Mouse (Mus musculus) brain, adult 10 weeks (tissue): ENCODE measurements around the gene Nptx2. TPM values are rescaled to one million over a fixed set of nuclear protein-coding genes. Genes with fewer than 3 reads are reported as not detected.

Experiments used
- polyA plus RNA-seq: library from polyadenylated mRNA; stranded (reverse); fragments of 350-450 nt; fragmentation: Illumina TruSeq; extraction: RNeasy Lipid Tissue Mini Kit (QIAGEN cat#74804); gene quantifications from one replicate; pipeline ENCODE4 v1.2.3, GENCODE M21; 2015; ENCODE audit warnings: low read depth, low replicate concordance

Gene Nptx2
- polyA plus RNA-seq: 38.1 TPM

DNA sequence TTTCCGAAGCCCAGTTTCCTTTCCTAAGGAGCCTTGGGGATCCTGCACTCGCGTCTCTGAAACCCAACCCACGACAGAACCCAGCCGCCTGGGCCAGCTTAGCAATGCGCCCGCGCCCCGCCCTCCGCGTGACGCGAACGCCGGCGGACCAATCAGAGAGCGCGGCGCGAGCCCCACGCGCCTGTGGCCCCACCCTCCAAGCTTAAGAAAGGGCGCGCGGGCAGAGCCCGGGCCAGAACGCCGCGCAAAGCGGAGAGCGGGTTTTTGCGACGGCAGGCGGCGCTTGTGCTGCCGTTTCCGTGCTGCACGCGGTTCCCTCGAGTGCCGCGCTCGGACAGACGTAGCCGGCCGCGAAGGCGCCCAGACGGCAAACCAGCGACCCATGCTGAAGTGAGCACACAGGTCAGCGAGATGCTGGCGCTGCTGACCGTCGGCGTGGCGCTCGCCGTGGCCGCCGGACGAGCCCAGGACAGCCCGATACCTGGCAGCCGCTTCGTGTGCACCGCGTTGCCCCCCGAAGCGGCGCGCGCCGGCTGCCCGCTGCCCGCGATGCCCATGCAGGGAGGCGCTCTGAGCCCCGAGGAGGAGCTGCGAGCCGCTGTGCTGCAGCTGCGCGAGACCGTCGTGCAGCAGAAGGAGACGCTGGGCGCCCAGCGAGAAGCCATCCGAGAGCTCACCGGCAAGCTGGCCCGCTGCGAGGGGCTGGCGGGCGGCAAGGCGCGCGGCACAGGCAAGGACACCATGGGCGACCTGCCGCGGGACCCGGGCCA is at the start of gene Nptx2:
Gene Nptx2 (plus strand): TSS at position 250 of the 770 bp plus-strand sequence.

Other genes with a start within 250 kb of the Nptx2 start
- 0.83 TPM for gene Baiap2l1, start 187.8 kb upstream of the Nptx2 start, polyA plus RNA-seq
- gene Tmem130, start 215.9 kb downstream of the Nptx2 start, polyA plus RNA-seq: 151 TPM
- 72.8 TPM for gene Trrap, start 221.8 kb downstream of the Nptx2 start, polyA plus RNA-seq